Mouse (Mus musculus): Measurements from ENCODE around the gene Gmppa. TPM values are rescaled to one million over a fixed set of nuclear protein-coding genes. Genes with fewer than 3 reads are reported as not detected.
A peak's percentile ranks its signal among the peaks of the same experiment; 100 is the strongest.

Gene Gmppa
- polyA plus RNA-seq, 1 experiment from 2014 or later = 98.9 TPM

DNA sequence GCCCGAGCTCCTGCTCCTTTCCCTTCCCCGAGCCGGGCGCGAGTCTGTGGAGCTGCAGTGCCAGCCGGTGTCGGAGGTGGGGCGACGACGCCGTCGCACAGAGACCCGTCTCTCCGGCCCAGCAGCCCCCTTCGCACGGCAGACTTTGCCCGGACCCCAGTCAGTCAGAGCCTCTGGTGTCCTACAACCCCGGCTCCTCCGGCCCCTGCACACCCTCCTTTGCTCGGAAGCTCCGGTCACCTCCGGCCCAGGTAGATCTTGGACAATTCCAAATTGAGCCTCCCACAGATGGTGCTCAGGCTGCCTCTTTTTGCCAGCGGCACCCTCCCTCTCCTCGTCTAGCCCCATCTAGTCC lies 43.9 kb downstream of the Gmppa start:
- Histone ChIP-seq H3K27me3 (replicated peaks) (peaks cover 35% of the 10 kb centered on the region), H3K4me1 (replicated peaks) (peaks cover 19% of the 10 kb centered on the region), H3K9me3 (no peaks in the 10 kb centered on the region), H3K4me2 (replicated peaks) (peak overlapping the region; percentile 87), H3K36me3 (peaks cover 18% of the 10 kb centered on the region), H3K27ac (no peak overlapping the region), H3K9ac (no peak overlapping the region), H3K4me3 (replicated peaks) (peak overlapping the region; percentile 79)
- ATAC-seq = no peak
- WGBS = under 1% methylated on average over 24 of the region's 24 CpGs

DNA sequence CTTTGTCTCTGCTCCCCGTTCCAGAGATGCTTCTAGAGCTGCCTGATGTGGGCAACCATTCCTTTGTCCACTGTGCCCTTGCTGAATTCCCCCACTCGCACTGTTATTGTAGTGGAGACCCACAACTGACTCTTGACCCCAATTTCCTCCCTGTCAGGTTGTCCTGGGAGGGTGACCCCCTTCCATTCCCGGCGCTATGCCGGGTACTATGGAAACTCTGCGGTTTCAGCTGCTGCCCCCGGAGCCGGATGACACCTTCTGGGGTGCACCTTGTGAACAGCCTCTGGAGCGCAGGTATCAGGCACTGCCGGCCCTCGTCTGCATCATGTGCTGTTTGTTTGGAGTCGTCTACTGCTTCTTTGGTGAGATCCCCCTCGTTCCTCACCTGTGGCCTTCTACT lies 44.3 kb downstream of the Gmppa start:
- H3K9ac ChIP-seq = no peak overlapping the region
- peaks cover 19% of the 10 kb centered on the region for H3K4me1 ChIP-seq (replicated peaks)
- WGBS = 21% methylated on average over 13 of the region's 13 CpGs
- H3K27me3 ChIP-seq (replicated peaks) = peaks cover 40% of the 10 kb centered on the region
- peak overlapping the region; percentile 87 for H3K4me2 ChIP-seq (replicated peaks)
- H3K36me3 ChIP-seq = peaks cover 14% of the 10 kb centered on the region
- no peak for ATAC-seq
- H3K27ac ChIP-seq = no peak overlapping the region
- peak overlapping the region; percentile 79 for H3K4me3 ChIP-seq (replicated peaks)
- no peaks in the 10 kb centered on the region for H3K9me3 ChIP-seq

DNA sequence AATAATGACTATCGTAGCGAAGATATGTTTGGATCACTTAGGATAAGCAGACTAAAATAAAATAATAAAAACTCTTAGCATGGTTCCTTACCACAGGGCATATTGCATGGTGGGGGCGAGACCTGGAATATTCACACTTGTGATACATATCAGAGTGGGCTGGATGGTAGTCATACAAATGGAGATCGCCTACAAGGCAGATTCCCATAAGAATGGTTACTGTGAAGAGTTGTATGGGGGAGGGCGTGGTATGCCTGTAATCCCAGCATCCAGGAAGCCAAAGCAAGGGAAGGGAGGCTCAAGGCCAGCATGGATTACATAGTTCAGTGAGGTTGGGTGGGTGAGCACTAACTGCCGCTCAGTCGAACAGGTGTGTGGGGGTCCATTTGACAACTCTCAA lies 45.0 kb downstream of the Gmppa start:
- Histone ChIP-seq H3K9ac (no peak overlapping the region), H3K36me3 (peaks cover 7% of the 10 kb centered on the region), H3K27ac (no peak overlapping the region), H3K4me3 (replicated peaks) (no peak overlapping the region), H3K4me2 (replicated peaks) (no peak overlapping the region), H3K4me1 (replicated peaks) (peaks cover 19% of the 10 kb centered on the region), H3K27me3 (replicated peaks) (peaks cover 45% of the 10 kb centered on the region), H3K9me3 (no peaks in the 10 kb centered on the region)
- no peak for ATAC-seq
- 82% methylated on average over 7 of the region's 7 CpGs for WGBS

DNA sequence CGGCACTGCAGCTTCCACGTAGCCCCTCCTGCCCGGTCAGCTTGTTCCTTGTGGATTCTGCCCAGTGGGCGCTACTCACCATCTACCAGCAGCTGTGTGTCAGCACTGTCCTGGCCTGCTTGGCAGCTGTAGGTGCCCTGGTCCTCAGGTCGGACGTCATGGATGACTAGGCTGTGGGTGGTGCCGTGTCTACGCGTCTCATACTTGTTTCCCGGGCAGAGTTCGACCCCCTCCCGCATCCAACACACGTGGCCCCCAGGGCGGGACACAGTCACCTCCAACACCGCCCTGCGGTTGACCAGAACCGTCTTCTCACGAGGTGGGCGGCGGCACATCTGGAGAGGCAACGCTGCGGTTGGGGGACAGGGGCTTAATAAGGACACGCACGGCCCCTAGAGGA lies 50.8 kb downstream of the Gmppa start:
- H3K9ac ChIP-seq = no peak overlapping the region
- WGBS = 10% methylated on average over 24 of the region's 24 CpGs

DNA sequence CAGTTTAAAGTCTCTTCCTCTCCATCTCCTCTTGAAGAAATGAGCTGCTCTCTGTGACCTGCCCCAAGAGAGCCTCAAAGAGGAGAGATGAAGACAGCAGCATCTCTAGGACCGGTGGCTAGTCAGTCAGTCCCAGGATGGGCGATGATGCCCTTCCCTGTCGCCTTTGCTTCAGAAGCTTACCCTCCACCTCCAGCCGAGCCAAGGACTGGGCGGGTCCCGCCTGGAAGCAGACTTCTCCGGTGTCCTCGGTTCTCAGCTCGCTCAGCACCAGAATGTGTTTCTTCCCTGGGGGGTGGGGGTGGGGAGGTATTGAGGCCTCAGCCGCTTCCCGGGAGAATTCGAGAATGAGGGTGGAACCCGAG lies 51.3 kb downstream of the Gmppa start:
- Histone ChIP-seq H3K9me3 (no peaks in the 10 kb centered on the region), H3K36me3 (peaks cover 16% of the 10 kb centered on the region), H3K4me1 (replicated peaks) (peaks cover 10% of the 10 kb centered on the region), H3K27me3 (replicated peaks) (peaks cover 40% of the 10 kb centered on the region), H3K27ac (no peak overlapping the region), H3K4me3 (replicated peaks) (peak overlapping the region; percentile 48), H3K4me2 (replicated peaks) (peak overlapping the region; percentile 73), H3K9ac (peak overlapping the region; percentile 39)
- 3% methylated on average over 13 of the region's 13 CpGs for WGBS
- ATAC-seq = peak; percentile 46

More for the DNA sequence above, 50.8 kb downstream of the Gmppa start:
- no peak for ATAC-seq
- Histone ChIP-seq H3K4me2 (replicated peaks) (peak overlapping the region; percentile 73), H3K4me1 (replicated peaks) (peaks cover 10% of the 10 kb centered on the region), H3K27me3 (replicated peaks) (peaks cover 43% of the 10 kb centered on the region), H3K27ac (no peak overlapping the region), H3K36me3 (peaks cover 15% of the 10 kb centered on the region), H3K4me3 (replicated peaks) (peak overlapping the region; percentile 48; the same call in 1 of the 2 replicates), H3K9me3 (no peaks in the 10 kb centered on the region)

DNA sequence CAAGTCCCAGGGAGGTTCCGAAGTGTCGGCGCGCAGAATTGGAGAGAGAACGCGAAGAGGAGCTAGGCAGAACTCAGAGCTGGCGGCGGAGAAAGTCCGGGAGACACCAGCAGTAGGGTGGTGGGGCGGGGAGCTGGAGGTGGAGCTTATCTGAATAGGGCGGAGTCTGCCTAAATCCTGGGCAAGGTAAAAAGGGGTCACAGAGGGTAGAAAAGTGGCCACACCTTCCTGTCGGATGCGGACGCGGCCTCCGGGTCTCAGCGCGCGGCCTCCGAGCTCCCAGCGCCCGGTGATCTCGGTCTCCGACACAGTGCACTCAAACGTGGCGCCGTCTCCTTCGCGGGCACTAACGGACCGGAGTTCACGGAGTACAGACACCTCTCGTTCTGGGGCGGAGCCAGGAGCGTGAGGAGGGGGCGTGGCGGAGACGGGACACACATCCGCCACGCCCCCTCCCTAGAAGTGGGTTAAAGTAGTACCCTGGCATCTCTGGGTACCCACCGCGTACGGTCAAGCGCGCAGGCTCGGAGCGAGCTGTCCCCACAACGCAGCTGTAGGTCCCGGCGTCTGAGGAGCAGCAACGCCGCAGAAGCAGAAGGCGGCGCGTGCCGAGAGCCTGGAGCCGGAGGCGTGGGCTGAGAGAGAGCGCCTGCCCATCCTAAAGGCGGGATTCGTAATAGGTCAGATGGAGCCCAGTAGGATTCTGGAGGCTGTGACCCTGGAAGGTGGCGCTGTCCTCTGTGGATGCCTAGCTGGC lies 51.9 kb downstream of the Gmppa start:
- H3K27ac ChIP-seq = no peak overlapping the region
- H3K4me2 ChIP-seq (replicated peaks) = peak overlapping the region; percentile 73
- peaks cover 10% of the 10 kb centered on the region for H3K4me1 ChIP-seq (replicated peaks)
- WGBS = under 1% methylated on average over 62 of the region's 62 CpGs
- H3K9ac ChIP-seq = peak overlapping the region; percentile 39
- H3K4me3 ChIP-seq (replicated peaks) = peak overlapping the region; percentile 48
- peak; percentile 89 for ATAC-seq
- peaks cover 22% of the 10 kb centered on the region for H3K36me3 ChIP-seq
- peaks cover 35% of the 10 kb centered on the region for H3K27me3 ChIP-seq (replicated peaks)
- H3K9me3 ChIP-seq = no peaks in the 10 kb centered on the region

DNA sequence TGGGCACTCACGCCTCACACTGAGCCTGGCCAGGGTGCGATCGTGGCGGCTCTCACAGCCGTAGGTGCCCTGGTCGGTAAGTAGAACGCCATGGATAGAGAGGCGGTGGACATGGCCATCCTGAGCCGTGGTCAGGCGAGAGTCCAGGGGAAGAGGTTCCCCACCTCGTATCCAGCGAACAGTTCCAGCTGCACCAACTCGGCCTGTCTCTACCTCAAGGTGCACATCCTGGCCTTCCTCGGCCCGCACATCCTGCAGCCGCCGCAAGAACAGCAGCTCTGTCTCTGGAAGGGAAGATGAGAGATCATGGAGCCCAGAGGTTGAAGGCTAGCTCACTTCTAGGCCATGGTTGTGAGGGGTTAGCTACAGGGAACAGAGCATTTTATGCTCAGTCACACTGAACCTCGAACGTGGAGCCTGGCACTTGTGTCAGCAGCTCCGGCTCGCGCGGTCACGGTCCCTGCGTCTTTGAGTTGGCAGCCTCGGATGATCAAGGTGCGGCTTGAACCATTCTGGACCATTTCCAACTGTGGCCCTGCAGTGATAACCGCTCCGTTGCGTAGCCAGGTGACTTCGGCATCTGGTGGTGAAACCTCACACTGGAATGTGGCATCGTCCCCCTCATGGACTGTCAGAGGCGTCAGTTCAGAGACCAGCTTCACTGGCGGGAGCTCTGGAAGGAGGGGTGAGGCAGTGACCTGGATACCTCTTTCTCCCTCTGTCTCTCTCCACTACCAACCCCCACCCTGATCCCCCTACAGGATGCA lies 55.2 kb downstream of the Gmppa start:
- no peak for ATAC-seq
- no peak overlapping the region for H3K9ac ChIP-seq
- no peaks in the 10 kb centered on the region for H3K9me3 ChIP-seq
- H3K27me3 ChIP-seq (replicated peaks) = peaks cover 10% of the 10 kb centered on the region
- H3K27ac ChIP-seq = no peak overlapping the region
- peaks cover 26% of the 10 kb centered on the region for H3K36me3 ChIP-seq
- no peak overlapping the region for H3K4me2 ChIP-seq (replicated peaks)
- WGBS = 88% methylated on average over 34 of the region's 34 CpGs
- peaks cover 10% of the 10 kb centered on the region for H3K4me1 ChIP-seq (replicated peaks)
- no peak overlapping the region for H3K4me3 ChIP-seq (replicated peaks)

DNA sequence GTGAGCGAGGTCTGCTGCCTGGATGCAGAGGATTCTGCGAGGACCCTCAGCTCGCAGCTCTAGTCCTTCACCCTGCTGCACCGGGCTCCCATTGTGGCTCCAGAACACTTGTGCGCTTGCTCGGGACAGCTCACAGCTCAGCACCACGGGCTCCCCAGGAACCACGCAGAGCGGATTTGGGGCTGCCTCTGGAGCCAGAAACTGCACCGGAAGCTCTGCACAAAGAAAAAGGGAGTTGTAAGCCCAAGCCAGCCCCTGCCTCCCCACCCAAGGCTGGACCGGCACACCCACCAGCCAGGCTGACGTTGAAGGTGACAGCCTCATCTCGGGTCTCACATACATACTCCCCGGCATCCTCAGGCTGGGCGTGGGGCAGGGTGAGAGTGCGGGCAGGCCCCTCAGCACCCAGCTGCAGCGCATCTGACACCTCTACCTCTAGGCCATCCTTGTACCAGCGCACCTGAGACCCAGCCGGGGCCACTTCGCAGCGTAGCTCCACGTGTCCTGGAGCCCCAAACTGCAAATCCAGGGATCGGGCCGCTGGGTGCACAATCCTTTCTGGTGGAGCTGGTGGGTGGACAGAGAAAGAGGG lies 56.9 kb downstream of the Gmppa start:
- Histone ChIP-seq H3K9ac (no peak overlapping the region), H3K36me3 (peaks cover 35% of the 10 kb centered on the region), H3K9me3 (no peaks in the 10 kb centered on the region), H3K4me2 (replicated peaks) (no peak overlapping the region), H3K4me3 (replicated peaks) (no peak overlapping the region), H3K27ac (no peak overlapping the region), H3K4me1 (replicated peaks) (peaks cover 4% of the 10 kb centered on the region), H3K27me3 (replicated peaks) (no peaks in the 10 kb centered on the region)
- 61% methylated on average over 24 of the region's 24 CpGs for WGBS
- no peak for ATAC-seq

Other genes starting within 250 kb of the Gmppa start
- 25.2 TPM in 2 replicates for gene Ankzf1, start 243.8 kb upstream of the Gmppa start, polyA plus RNA-seq (2015; fragmentation: Nextera tagmentation; extraction: Ambion mirVana)
- gene Atg9a, start 243.7 kb upstream of the Gmppa start, polyA plus RNA-seq (2015; fragmentation: Nextera tagmentation; extraction: Ambion mirVana) = 27.6 and 28.3 TPM in 2 replicates
- 11.9 and 12.2 TPM in 2 replicates for gene Glb1l, start 225.1 kb upstream of the Gmppa start, polyA plus RNA-seq (2015; fragmentation: Nextera tagmentation; extraction: Ambion mirVana)
- gene Stk16, start 225.1 kb upstream of the Gmppa start, polyA plus RNA-seq (2015; fragmentation: Nextera tagmentation; extraction: Ambion mirVana) = 110 and 122 TPM in 2 replicates
- 122 and 131 TPM in 2 replicates for gene Tuba4a, start 216.1 kb upstream of the Gmppa start, polyA plus RNA-seq (2015; fragmentation: Nextera tagmentation; extraction: Ambion mirVana)
- not detected in 2 replicates for gene A630095N17Rik, start 203.8 kb upstream of the Gmppa start, polyA plus RNA-seq (2015; fragmentation: Nextera tagmentation; extraction: Ambion mirVana)
- 25.5 and 26.2 TPM in 2 replicates for gene Dnajb2, start 199.5 kb upstream of the Gmppa start, polyA plus RNA-seq (2015; fragmentation: Nextera tagmentation; extraction: Ambion mirVana)
- gene Ptprn, start 171.4 kb upstream of the Gmppa start, polyA plus RNA-seq (2015; fragmentation: Nextera tagmentation; extraction: Ambion mirVana) = 3.2 and 3.6 TPM in 2 replicates
- gene Resp18, start 157.5 kb upstream of the Gmppa start, polyA plus RNA-seq (2015; fragmentation: Nextera tagmentation; extraction: Ambion mirVana) = 12.7 and 13.8 TPM in 2 replicates
- gene Dnpep, start 117.9 kb upstream of the Gmppa start, polyA plus RNA-seq (2015; fragmentation: Nextera tagmentation; extraction: Ambion mirVana) = 131 and 145 TPM in 2 replicates
- 105 and 111 TPM in 2 replicates for gene Des, start 75.6 kb upstream of the Gmppa start, polyA plus RNA-seq (2015; fragmentation: Nextera tagmentation; extraction: Ambion mirVana)
- gene Speg, start 60.6 kb upstream of the Gmppa start, polyA plus RNA-seq (2015; fragmentation: Nextera tagmentation; extraction: Ambion mirVana) = 35.6 and 39.3 TPM in 2 replicates
- gene Asic4, start 14.5 kb downstream of the Gmppa start, polyA plus RNA-seq (2015; fragmentation: Nextera tagmentation; extraction: Ambion mirVana) = 2.6 and 2.7 TPM in 2 replicates
- 35.9 and 36.9 TPM in 2 replicates for gene Chpf, start 43.4 kb downstream of the Gmppa start, polyA plus RNA-seq (2015; fragmentation: Nextera tagmentation; extraction: Ambion mirVana)
- gene Tmem198, start 43.6 kb downstream of the Gmppa start, polyA plus RNA-seq (2015; fragmentation: Nextera tagmentation; extraction: Ambion mirVana) = 2.2 and 2.4 TPM in 2 replicates
- gene Obsl1, start 70.5 kb downstream of the Gmppa start, polyA plus RNA-seq (2015; fragmentation: Nextera tagmentation; extraction: Ambion mirVana) = 70.3 and 70.5 TPM in 2 replicates
- gene Inha, start 71.1 kb downstream of the Gmppa start, polyA plus RNA-seq (2015; fragmentation: Nextera tagmentation; extraction: Ambion mirVana) = 5.2 and 8.9 TPM in 2 replicates
- 18.2 and 18.9 TPM in 2 replicates for gene Stk11ip, start 85.6 kb downstream of the Gmppa start, polyA plus RNA-seq (2015; fragmentation: Nextera tagmentation; extraction: Ambion mirVana)
- 13.4 and 14.1 TPM in 2 replicates for gene Slc4a3, start 110.3 kb downstream of the Gmppa start, polyA plus RNA-seq (2015; fragmentation: Nextera tagmentation; extraction: Ambion mirVana)